Mouse (Mus musculus) hematopoietic multipotent progenitor cell, adult 10-12 weeks (in vitro differentiated cells): ENCODE data around the gene Hs3st4. TPM values are rescaled to one million over a fixed set of nuclear protein-coding genes. Genes with fewer than 3 reads are reported as not detected.

Experiments used
- polyA plus RNA-seq: library from polyadenylated mRNA; stranded (reverse); fragments of >175 nt; gene quantifications from 2 replicates; pipeline ENCODE4 v1.2.3, GENCODE M21; 2012; ENCODE audit warnings: low replicate concordance

Hs3st4 gene
- polyA plus RNA-seq, result not detected in 2 replicates

DNA sequence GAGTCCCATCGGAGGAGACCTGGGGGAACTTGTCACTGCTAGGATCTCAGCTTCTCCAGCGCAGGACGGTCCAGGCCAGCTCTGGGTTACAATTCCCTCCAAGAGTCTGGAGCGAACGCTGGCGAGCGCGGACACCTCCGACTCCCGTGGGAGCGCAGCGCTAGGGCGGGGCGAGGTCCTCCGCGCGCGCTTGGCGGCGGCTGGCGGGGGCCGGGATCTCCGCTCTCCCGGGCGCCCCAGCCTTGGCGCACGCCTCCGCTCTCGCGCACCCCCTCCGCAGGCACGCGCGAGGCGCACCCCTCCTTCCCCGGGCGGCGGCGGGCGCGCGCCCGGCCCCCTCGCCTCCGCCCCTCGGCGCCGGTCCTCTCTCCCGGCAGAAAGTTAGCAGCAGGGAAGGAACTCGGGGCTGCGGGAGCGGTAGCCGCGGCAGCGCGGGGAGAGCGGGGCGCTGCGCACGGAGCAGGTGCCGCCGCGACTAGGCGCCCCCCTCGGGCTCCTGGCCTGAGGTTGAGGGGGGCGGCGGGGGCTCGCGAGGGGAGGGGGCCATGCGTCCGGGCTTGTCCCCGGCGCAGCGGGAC lies at the start of gene Hs3st4:
Gene Hs3st4 (plus strand): TSS at position 409 of the 578 bp plus-strand sequence.

